Mouse (Mus musculus): ENCODE measurements around the gene Slc16a1. TPM values are rescaled to one million over a fixed set of nuclear protein-coding genes. Genes with fewer than 3 reads are reported as not detected.

Slc16a1 gene
- polyA plus RNA-seq, 1 experiment from 2014 or later, result 9.0 TPM

- Histone ChIP-seq H3K4me1 (no peaks in the 10 kb centered on the region), H3K27ac (no peak overlapping the region), H3K9me3 (no peaks in the 10 kb centered on the region), H3K36me3 (replicated peaks) (no peaks in the 10 kb centered on the region), H3K4me2 (no peak overlapping the region), H3K27me3 (replicated peaks) (no peaks in the 10 kb centered on the region), H3K9ac (no peak overlapping the region), H3K4me3 (no peak overlapping the region)
- ATAC-seq (replicated peaks), result no peak
- 78% methylated on average over 2 of the region's 2 CpGs for WGBS
Observed at GRCm38 (mm10) chr3:104615216-104615615, 23.3 kb upstream of the Slc16a1 start.

DNA sequence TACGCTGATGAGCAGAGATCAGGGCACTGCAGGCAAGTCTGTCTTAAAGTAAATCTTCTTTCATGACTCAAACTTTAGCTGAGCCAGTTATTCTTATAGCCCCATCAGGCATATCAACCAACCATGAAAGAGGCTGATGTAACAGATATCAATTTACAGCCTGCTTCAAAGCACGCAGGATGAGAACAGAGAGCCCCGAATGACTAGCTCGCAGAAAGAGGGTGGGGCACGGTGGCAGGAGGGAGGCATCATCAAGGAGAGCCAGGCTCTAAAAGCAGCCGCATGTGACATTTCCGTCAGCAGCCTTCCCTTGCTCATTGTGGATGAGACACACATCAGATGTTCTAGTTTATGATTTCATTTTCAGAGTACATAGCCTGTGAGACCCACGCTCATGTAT, 22.3 kb upstream of the Slc16a1 start:
- no peaks in the 10 kb centered on the region for H3K36me3 ChIP-seq (replicated peaks)
- 0 out of 2 replicates have a peak overlapping the region, but pooled peaks have one; percentile 21 for H3K4me2 ChIP-seq
- no peak for ATAC-seq (replicated peaks)
- no peak overlapping the region for H3K4me3 ChIP-seq
- H3K9ac ChIP-seq, result no peak overlapping the region
- no peaks in the 10 kb centered on the region for H3K9me3 ChIP-seq
- H3K4me1 ChIP-seq, result no peaks in the 10 kb centered on the region
- 38% methylated on average over 8 of the region's 8 CpGs for WGBS
- H3K27ac ChIP-seq, result no peak overlapping the region
- H3K27me3 ChIP-seq (replicated peaks), result no peaks in the 10 kb centered on the region

- Histone ChIP-seq H3K36me3 (replicated peaks) (no peaks in the 10 kb centered on the region), H3K9ac (no peak overlapping the region), H3K27ac (no peak overlapping the region), H3K4me3 (no peak overlapping the region), H3K4me1 (no peaks in the 10 kb centered on the region), H3K4me2 (no peak overlapping the region), H3K9me3 (no peaks in the 10 kb centered on the region), H3K27me3 (replicated peaks) (no peaks in the 10 kb centered on the region)
- 53% methylated on average over 1 of the region's 1 CpGs for WGBS
- no peak for ATAC-seq (replicated peaks)
Observed at GRCm38 (mm10) chr3:104621841-104622240, 16.6 kb upstream of the Slc16a1 start.

DNA sequence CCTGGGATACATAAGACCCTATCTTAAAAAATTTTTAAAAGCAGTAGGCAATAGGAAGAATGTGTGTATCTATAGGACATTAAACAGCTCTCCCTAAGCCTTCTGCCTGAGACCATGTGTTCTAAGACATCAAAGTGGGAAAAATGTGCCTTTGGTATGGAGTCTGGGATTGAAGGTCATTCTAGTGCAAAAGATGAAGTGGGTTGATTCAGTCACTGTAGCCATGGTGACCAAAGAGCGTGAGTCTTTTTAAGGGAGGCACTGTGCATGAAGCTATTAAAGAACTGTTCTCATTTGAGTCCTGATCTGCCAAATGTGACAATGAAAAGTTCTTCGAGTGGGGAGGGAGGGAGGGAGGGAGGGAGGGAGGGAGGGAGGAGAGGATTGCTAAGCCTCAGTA, 8.7 kb upstream of the Slc16a1 start:
- peak; percentile 67; the same call in 1 of the 2 replicates for ATAC-seq (replicated peaks)
- Histone ChIP-seq H3K27ac (no peak overlapping the region), H3K4me3 (no peak overlapping the region), H3K9ac (no peak overlapping the region), H3K4me2 (no peak overlapping the region), H3K36me3 (replicated peaks) (no peaks in the 10 kb centered on the region), H3K27me3 (replicated peaks) (no peaks in the 10 kb centered on the region), H3K4me1 (no peaks in the 10 kb centered on the region), H3K9me3 (no peaks in the 10 kb centered on the region)
- 5% methylated on average over 2 of the region's 2 CpGs for WGBS

DNA sequence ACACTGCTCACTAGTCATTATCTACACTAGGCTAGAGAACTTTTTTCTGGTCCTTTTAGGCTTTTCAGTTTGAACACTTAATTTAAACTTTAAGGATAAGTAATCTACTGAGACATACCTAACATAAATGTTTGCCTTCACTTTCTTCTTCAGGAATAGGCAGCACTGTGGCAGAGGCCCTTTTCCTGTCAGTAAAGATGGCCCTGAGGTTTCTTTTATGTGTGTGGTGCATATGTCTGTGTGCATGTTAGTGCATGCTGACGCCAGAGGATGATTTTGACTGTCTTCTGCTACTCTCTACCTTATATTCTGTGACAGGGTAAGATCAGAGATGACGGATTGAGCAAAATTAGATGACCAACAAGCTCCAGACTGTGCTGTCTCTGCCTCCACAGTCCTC, 7.5 kb upstream of the Slc16a1 start:
- H3K27me3 ChIP-seq (replicated peaks), result no peaks in the 10 kb centered on the region
- H3K4me3 ChIP-seq, result no peak overlapping the region
- no peaks in the 10 kb centered on the region for H3K4me1 ChIP-seq
- H3K36me3 ChIP-seq (replicated peaks), result no peaks in the 10 kb centered on the region
- H3K27ac ChIP-seq, result no peak overlapping the region
- H3K4me2 ChIP-seq, result no peak overlapping the region
- H3K9ac ChIP-seq, result no peak overlapping the region
- no peaks in the 10 kb centered on the region for H3K9me3 ChIP-seq
- 96% methylated on average over 2 of the region's 2 CpGs for WGBS
- ATAC-seq (replicated peaks), result no peak

DNA sequence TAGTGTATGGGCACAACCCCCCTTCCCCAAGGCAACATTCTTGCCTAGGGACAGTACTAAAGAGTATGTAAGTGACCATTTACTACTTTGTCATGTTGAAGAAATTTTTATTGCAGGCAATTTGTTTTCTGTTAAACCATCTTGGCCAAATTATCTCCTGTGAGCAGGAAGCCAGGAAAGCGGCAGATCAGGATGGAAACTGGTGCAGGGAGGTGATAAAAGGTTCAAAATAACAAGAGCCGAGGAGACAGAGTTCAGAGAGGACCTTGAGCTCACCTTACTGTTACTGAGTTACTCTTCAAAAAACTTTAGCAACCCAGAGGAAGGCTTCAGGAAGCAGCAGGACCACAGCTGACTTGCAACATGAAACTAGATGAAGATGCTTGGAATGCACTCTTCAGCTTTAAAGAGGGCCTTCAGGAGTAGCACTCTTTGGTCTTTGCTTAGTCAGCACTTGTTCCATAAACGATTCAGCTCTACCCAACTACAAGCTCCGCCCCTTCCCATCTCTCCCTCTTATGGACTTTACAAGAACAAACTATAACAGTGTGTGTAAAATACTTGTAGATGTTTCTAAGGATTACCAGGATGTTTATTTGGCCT, 5.8 kb upstream of the Slc16a1 start:
- no peaks in the 10 kb centered on the region for H3K27me3 ChIP-seq (replicated peaks)
- no peaks in the 10 kb centered on the region for H3K36me3 ChIP-seq (replicated peaks)
- peaks cover 2% of the 10 kb centered on the region for H3K4me1 ChIP-seq
- ATAC-seq (replicated peaks), result no peak
- no peaks in the 10 kb centered on the region for H3K9me3 ChIP-seq
- no peak overlapping the region for H3K9ac ChIP-seq
- H3K4me2 ChIP-seq, result no peak overlapping the region
- no peak overlapping the region for H3K27ac ChIP-seq
- no peak overlapping the region for H3K4me3 ChIP-seq
- 90% methylated on average over 4 of the region's 4 CpGs for WGBS

- 87% methylated on average over 2 of the region's 2 CpGs for WGBS
- Histone ChIP-seq H3K4me3 (no peak overlapping the region), H3K9ac (no peak overlapping the region), H3K27me3 (replicated peaks) (no peaks in the 10 kb centered on the region), H3K4me2 (no peak overlapping the region), H3K9me3 (no peaks in the 10 kb centered on the region), H3K27ac (no peak overlapping the region), H3K4me1 (peaks cover 14% of the 10 kb centered on the region), H3K36me3 (replicated peaks) (no peaks in the 10 kb centered on the region)
- ATAC-seq (replicated peaks), result no peak
Observed at GRCm38 (mm10) chr3:104636491-104636890, 2.0 kb upstream of the Slc16a1 start.

- Histone ChIP-seq H3K27ac (peak overlapping the region; percentile 73), H3K9ac (peak overlapping the region; percentile 84), H3K36me3 (replicated peaks) (no peaks in the 10 kb centered on the region), H3K4me3 (peak overlapping the region; percentile 79), H3K9me3 (no peaks in the 10 kb centered on the region), H3K4me2 (peak overlapping the region; percentile 94), H3K4me1 (peaks cover 14% of the 10 kb centered on the region), H3K27me3 (replicated peaks) (no peaks in the 10 kb centered on the region)
- ATAC-seq (replicated peaks), result peak; percentile 68
- 15% methylated on average over 38 of the region's 38 CpGs for WGBS
Observed at GRCm38 (mm10) chr3:104637427-104638402, 753 bp upstream of the Slc16a1 start.

- Histone ChIP-seq H3K27ac (0 out of 2 replicates have a peak overlapping the region, but pooled peaks have one; percentile 73), H3K27me3 (replicated peaks) (no peaks in the 10 kb centered on the region), H3K9me3 (no peaks in the 10 kb centered on the region), H3K36me3 (replicated peaks) (no peaks in the 10 kb centered on the region), H3K4me1 (peaks cover 14% of the 10 kb centered on the region), H3K4me2 (peak overlapping the region; percentile 94), H3K4me3 (peak overlapping the region; percentile 79), H3K9ac (peak overlapping the region; percentile 84)
- WGBS, result under 1% methylated on average over 58 of the region's 58 CpGs
- ATAC-seq (replicated peaks), result peak; percentile 75
Observed at GRCm38 (mm10) chr3:104638932-104639748, 672 bp downstream of the Slc16a1 start.

- peaks cover 14% of the 10 kb centered on the region for H3K4me1 ChIP-seq
- H3K4me3 ChIP-seq, result peak overlapping the region; percentile 79
- H3K27me3 ChIP-seq (replicated peaks), result no peaks in the 10 kb centered on the region
- WGBS, result 20% methylated on average over 10 of the region's 10 CpGs
- H3K9me3 ChIP-seq, result no peaks in the 10 kb centered on the region
- H3K36me3 ChIP-seq (replicated peaks), result no peaks in the 10 kb centered on the region
- H3K4me2 ChIP-seq, result peak overlapping the region; percentile 94
- ATAC-seq (replicated peaks), result no peak
- H3K9ac ChIP-seq, result no peak overlapping the region
- no peak overlapping the region for H3K27ac ChIP-seq
Observed at GRCm38 (mm10) chr3:104639749-104640368, 1.4 kb downstream of the Slc16a1 start.

- Histone ChIP-seq H3K4me1 (peaks cover 14% of the 10 kb centered on the region), H3K4me3 (no peak overlapping the region), H3K27me3 (replicated peaks) (no peaks in the 10 kb centered on the region), H3K27ac (no peak overlapping the region), H3K9me3 (no peaks in the 10 kb centered on the region), H3K4me2 (no peak overlapping the region), H3K9ac (no peak overlapping the region), H3K36me3 (replicated peaks) (no peaks in the 10 kb centered on the region)
- no peak for ATAC-seq (replicated peaks)
Observed at GRCm38 (mm10) chr3:104640855-104641254, 2.4 kb downstream of the Slc16a1 start.

DNA sequence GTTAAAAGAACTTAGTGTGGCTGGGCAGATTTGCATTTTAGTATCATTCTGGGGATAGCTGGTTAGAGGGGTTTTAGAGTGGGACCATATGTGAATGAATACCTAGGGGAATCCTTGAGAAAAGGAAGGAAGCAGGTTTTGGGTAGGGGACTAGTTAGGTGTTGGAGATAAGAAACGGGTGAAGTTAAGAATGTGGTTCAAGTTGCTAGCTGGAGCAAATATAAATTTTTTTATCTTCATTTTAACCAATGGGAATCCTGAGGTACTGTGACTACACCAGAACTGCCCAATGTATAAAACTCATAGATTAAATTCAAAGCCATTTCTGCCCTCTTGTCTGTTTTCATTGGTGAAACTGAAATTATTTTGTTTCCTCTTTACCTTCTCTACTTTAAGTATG, 2.8 kb downstream of the Slc16a1 start:
- Histone ChIP-seq H3K27ac (no peak overlapping the region), H3K27me3 (replicated peaks) (no peaks in the 10 kb centered on the region), H3K36me3 (replicated peaks) (no peaks in the 10 kb centered on the region), H3K9me3 (no peaks in the 10 kb centered on the region), H3K4me2 (no peak overlapping the region), H3K4me3 (no peak overlapping the region), H3K9ac (no peak overlapping the region), H3K4me1 (peaks cover 14% of the 10 kb centered on the region)
- no peak for ATAC-seq (replicated peaks)
- WGBS, result 86% methylated on average over 1 of the region's 1 CpGs
